Mouse (Mus musculus): ENCODE measurements at regions not wholly inside any gene's neighbourhood (a gene's known extent, or its start where the extent isn't known, plus 50 kb on each side); places are given as distances from the start of the nearest gene placed in this dataset.

GRCm38 (mm10) chr4:9024216-9024925, 785.5 kb upstream of the Car8 start:
- no peaks in the 10 kb centered on the region for H3K9me3 ChIP-seq (ENCODE audit: control insufficient read depth, low read length)
- no peak overlapping the region for H3K9ac ChIP-seq (ENCODE audit: low read length)
- no peak overlapping the region for H3K4me2 ChIP-seq (ENCODE audit: low read depth, low read length)
- 62% methylated on average over 6 of the region's 6 CpGs for WGBS
- no peaks in the 10 kb centered on the region; the same call in none of the 2 replicates for H3K4me1 ChIP-seq (replicated peaks; ENCODE audit: control insufficient read depth, insufficient read depth, low read length)
- peak; percentile 3; the same call in 1 of the 2 replicates for ATAC-seq (ENCODE audit: low read depth)
- no peaks in the 10 kb centered on the region for H3K27me3 ChIP-seq (ENCODE audit: control insufficient read depth, insufficient read depth, low read depth, low read length)
- no peak overlapping the region for H3K27ac ChIP-seq (ENCODE audit: low read length)
- H3K4me3 ChIP-seq (ENCODE audit: low read length): no peak overlapping the region
- H3K36me3 ChIP-seq (ENCODE audit: control insufficient read depth, insufficient read depth, low read length): no peaks in the 10 kb centered on the region

- no peak for ATAC-seq (ENCODE audit: low read depth)
- 85% methylated on average over 22 of the region's 22 CpGs for WGBS
- Histone ChIP-seq H3K9ac (ENCODE audit: low read length) (no peak overlapping the region), H3K4me2 (ENCODE audit: low read depth, low read length) (no peak overlapping the region), H3K4me3 (ENCODE audit: low read length) (no peak overlapping the region), H3K9me3 (ENCODE audit: control insufficient read depth, low read length) (no peaks in the 10 kb centered on the region), H3K36me3 (ENCODE audit: control insufficient read depth, insufficient read depth, low read length) (no peaks in the 10 kb centered on the region), H3K27ac (ENCODE audit: low read length) (no peak overlapping the region), H3K27me3 (ENCODE audit: control insufficient read depth, insufficient read depth, low read depth, low read length) (no peaks in the 10 kb centered on the region; the same call in 1 of the 2 replicates), H3K4me1 (replicated peaks; ENCODE audit: control insufficient read depth, insufficient read depth, low read length) (peaks cover 18% of the 10 kb centered on the region)
Measured at GRCm38 (mm10) chr4:9019241-9020110, 780.6 kb upstream of the Car8 start.

GRCm38 (mm10) chr4:9018236-9018635, 779.4 kb upstream of the Car8 start:
- no peaks in the 10 kb centered on the region for H3K36me3 ChIP-seq (ENCODE audit: control insufficient read depth, insufficient read depth, low read length)
- no peak overlapping the region for H3K27ac ChIP-seq (ENCODE audit: low read length)
- no peak overlapping the region for H3K9ac ChIP-seq (ENCODE audit: low read length)
- H3K4me3 ChIP-seq (ENCODE audit: low read length): no peak overlapping the region
- no peaks in the 10 kb centered on the region for H3K9me3 ChIP-seq (ENCODE audit: control insufficient read depth, low read length)
- peaks cover 18% of the 10 kb centered on the region for H3K4me1 ChIP-seq (replicated peaks; ENCODE audit: control insufficient read depth, insufficient read depth, low read length)
- no peak for ATAC-seq (ENCODE audit: low read depth)
- 86% methylated on average over 2 of the region's 2 CpGs for WGBS
- no peak overlapping the region for H3K4me2 ChIP-seq (ENCODE audit: low read depth, low read length)
- no peaks in the 10 kb centered on the region; the same call in 1 of the 2 replicates for H3K27me3 ChIP-seq (ENCODE audit: control insufficient read depth, insufficient read depth, low read depth, low read length)

GRCm38 (mm10) chr4:9016504-9017040, 777.7 kb upstream of the Car8 start:
- Histone ChIP-seq H3K27ac (ENCODE audit: low read length) (no peak overlapping the region), H3K27me3 (ENCODE audit: control insufficient read depth, insufficient read depth, low read depth, low read length) (no peaks in the 10 kb centered on the region; the same call in 1 of the 2 replicates), H3K4me3 (ENCODE audit: low read length) (no peak overlapping the region), H3K4me2 (ENCODE audit: low read depth, low read length) (no peak overlapping the region), H3K9me3 (ENCODE audit: control insufficient read depth, low read length) (no peaks in the 10 kb centered on the region), H3K4me1 (replicated peaks; ENCODE audit: control insufficient read depth, insufficient read depth, low read length) (peaks cover 18% of the 10 kb centered on the region), H3K9ac (ENCODE audit: low read length) (no peak overlapping the region), H3K36me3 (ENCODE audit: control insufficient read depth, insufficient read depth, low read length) (no peaks in the 10 kb centered on the region)
- 60% methylated on average over 9 of the region's 9 CpGs for WGBS
- ATAC-seq (ENCODE audit: low read depth): no peak

DNA sequence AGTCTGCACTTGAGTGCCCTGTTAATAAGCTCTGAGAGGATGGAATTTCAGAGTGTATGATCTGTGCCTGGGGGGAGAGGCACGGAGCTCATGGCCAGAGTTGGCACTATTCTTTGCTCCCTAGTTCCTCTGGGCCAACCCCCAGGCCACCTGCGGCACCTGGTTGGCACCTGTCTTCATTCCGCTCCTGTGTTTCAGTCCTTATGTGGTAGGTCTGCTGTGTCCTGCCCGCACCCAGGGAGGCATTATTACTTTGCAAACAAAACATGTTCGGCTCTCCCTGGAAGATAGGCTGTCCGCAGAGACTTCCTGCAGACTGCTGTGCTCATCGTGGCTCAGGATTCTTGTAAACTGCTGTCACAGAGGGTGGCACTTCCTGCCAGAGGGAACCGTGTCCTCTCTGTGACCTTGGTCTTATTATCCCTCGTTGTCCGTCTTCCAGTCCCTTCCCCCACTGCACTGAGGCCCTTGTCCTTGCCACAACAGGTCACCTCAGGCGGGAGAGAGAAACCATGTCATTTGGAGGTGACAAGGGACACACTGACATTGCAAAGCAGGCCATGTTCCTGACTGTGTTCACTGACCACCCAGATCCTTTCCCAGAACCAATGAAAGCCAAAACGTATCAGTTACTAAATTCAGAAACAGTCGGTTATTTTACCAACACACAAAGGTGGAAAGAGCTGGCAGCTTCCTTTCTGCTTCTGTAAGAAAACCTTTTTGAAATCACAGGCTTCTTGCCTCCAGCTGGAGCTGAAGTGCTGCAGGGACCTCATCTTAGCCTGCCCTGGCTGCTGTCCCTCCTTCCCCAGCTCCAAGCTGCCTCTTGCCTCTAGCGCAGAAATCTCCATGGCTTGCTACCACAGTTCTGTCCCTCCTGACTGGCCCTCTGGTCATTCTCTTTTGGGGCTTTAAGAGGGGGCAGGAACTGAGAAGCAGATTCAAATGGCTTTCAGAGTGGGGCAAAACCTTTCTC, 777.0 kb upstream of the Car8 start:
- Histone ChIP-seq H3K9ac (ENCODE audit: low read length) (no peak overlapping the region; the same call in 1 of the 2 replicates), H3K27me3 (ENCODE audit: control insufficient read depth, insufficient read depth, low read depth, low read length) (no peaks in the 10 kb centered on the region; the same call in 1 of the 2 replicates), H3K9me3 (ENCODE audit: control insufficient read depth, low read length) (no peaks in the 10 kb centered on the region), H3K27ac (ENCODE audit: low read length) (peak overlapping the region; percentile 26; the same call in 1 of the 2 replicates), H3K4me3 (ENCODE audit: low read length) (no peak overlapping the region), H3K4me1 (replicated peaks; ENCODE audit: control insufficient read depth, insufficient read depth, low read length) (peaks cover 22% of the 10 kb centered on the region), H3K4me2 (ENCODE audit: low read depth, low read length) (peak overlapping the region; percentile 37), H3K36me3 (ENCODE audit: control insufficient read depth, insufficient read depth, low read length) (no peaks in the 10 kb centered on the region)
- WGBS: 13% methylated on average over 14 of the region's 14 CpGs
- peak; percentile 69 for ATAC-seq (ENCODE audit: low read depth)

- ATAC-seq (ENCODE audit: low read depth): no peak
- no peaks in the 10 kb centered on the region for H3K36me3 ChIP-seq (ENCODE audit: control insufficient read depth, insufficient read depth, low read length)
- no peak overlapping the region for H3K9ac ChIP-seq (ENCODE audit: low read length)
- WGBS: 58% methylated on average over 4 of the region's 4 CpGs
- H3K4me3 ChIP-seq (ENCODE audit: low read length): no peak overlapping the region
- peaks cover 29% of the 10 kb centered on the region for H3K4me1 ChIP-seq (replicated peaks; ENCODE audit: control insufficient read depth, insufficient read depth, low read length)
- H3K4me2 ChIP-seq (ENCODE audit: low read depth, low read length): no peak overlapping the region
- no peak overlapping the region for H3K27ac ChIP-seq (ENCODE audit: low read length)
- no peaks in the 10 kb centered on the region; the same call in 1 of the 2 replicates for H3K27me3 ChIP-seq (ENCODE audit: control insufficient read depth, insufficient read depth, low read depth, low read length)
- no peaks in the 10 kb centered on the region for H3K9me3 ChIP-seq (ENCODE audit: control insufficient read depth, low read length)
Measured at GRCm38 (mm10) chr4:9014986-9015385, 776.1 kb upstream of the Car8 start.

- Histone ChIP-seq H3K4me1 (replicated peaks; ENCODE audit: control insufficient read depth, insufficient read depth, low read length) (peaks cover 31% of the 10 kb centered on the region), H3K4me2 (ENCODE audit: low read depth, low read length) (no peak overlapping the region), H3K4me3 (ENCODE audit: low read length) (no peak overlapping the region), H3K9ac (ENCODE audit: low read length) (no peak overlapping the region), H3K36me3 (ENCODE audit: control insufficient read depth, insufficient read depth, low read length) (no peaks in the 10 kb centered on the region), H3K27ac (ENCODE audit: low read length) (no peak overlapping the region), H3K27me3 (ENCODE audit: control insufficient read depth, insufficient read depth, low read depth, low read length) (no peaks in the 10 kb centered on the region), H3K9me3 (ENCODE audit: control insufficient read depth, low read length) (no peaks in the 10 kb centered on the region)
- WGBS: 48% methylated on average over 9 of the region's 9 CpGs
- no peak for ATAC-seq (ENCODE audit: low read depth)
Measured at GRCm38 (mm10) chr4:9012787-9013186, 773.9 kb upstream of the Car8 start.

DNA sequence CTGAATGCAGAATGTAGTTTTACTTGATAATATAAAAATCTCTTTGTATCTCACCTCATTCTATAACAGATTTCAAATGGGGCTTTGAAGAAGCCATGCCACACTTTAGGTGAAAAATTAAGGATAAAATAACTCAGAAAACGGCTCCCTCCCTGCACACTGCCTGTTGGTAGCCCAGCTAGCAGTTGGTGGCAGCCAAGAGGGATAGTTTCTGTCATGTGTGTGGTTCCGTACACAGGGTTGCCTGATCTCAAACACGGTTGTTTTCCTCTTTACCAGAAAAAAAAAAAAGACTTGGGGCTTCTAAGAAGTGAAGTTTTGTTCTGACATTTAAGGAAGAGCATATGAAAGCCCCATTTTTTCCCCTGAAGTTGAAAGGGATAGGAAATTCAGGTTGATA, 773.1 kb upstream of the Car8 start:
- Histone ChIP-seq H3K27ac (ENCODE audit: low read length) (no peak overlapping the region), H3K4me2 (ENCODE audit: low read depth, low read length) (no peak overlapping the region), H3K27me3 (ENCODE audit: control insufficient read depth, insufficient read depth, low read depth, low read length) (no peaks in the 10 kb centered on the region), H3K4me1 (replicated peaks; ENCODE audit: control insufficient read depth, insufficient read depth, low read length) (peaks cover 31% of the 10 kb centered on the region), H3K9me3 (ENCODE audit: control insufficient read depth, low read length) (no peaks in the 10 kb centered on the region), H3K4me3 (ENCODE audit: low read length) (no peak overlapping the region), H3K36me3 (ENCODE audit: control insufficient read depth, insufficient read depth, low read length) (no peaks in the 10 kb centered on the region), H3K9ac (ENCODE audit: low read length) (no peak overlapping the region)
- no peak for ATAC-seq (ENCODE audit: low read depth)
- 59% methylated on average over 3 of the region's 3 CpGs for WGBS
